Mouse (Mus musculus) large intestine, adult 2 months (tissue): ENCODE results near the gene A930009A15Rik. TPM values are rescaled to one million over a fixed set of nuclear protein-coding genes. Genes with fewer than 3 reads are reported as not detected.

Experiments
- DNase-seq: peaks from one replicate; pipeline ENCODE4 v3.0.0-alpha.2; 2012; ENCODE audit warnings: low read depth, low spot score
- WGBS: fragments of 180-500 bp; shearing (Covaris S2); methylation state at CpG from one replicate; pipeline ENCODE4 v1.1.7; 2018; 5-methylcytosine and 5-hydroxymethylcytosine counted together
- polyA plus RNA-seq: library from polyadenylated mRNA; depleted of rRNA; stranded (reverse); fragments of >200 nt; gene quantifications from 2 replicates; pipeline ENCODE4 v1.2.3, GENCODE M21; 2012; rRNA removed

A930009A15Rik gene
- polyA plus RNA-seq, result not detected in 2 replicates

- DNase-seq, result no peak
- WGBS, result 86% methylated on average over 15 of the region's 15 CpGs
Observed at GRCm38 (mm10) chr10:115569712-115570491, at the start of gene A930009A15Rik. Gene A930009A15Rik (plus strand): TSS chr10:115569986.

GRCm38 (mm10) chr10:115520200-115521080, 49.3 kb upstream of the A930009A15Rik start:
- no peak for DNase-seq
- WGBS, result 77% methylated on average over 17 of the region's 17 CpGs

GRCm38 (mm10) chr10:115521081-115521451, 48.7 kb upstream of the A930009A15Rik start:
- WGBS, result 47% methylated on average over 4 of the region's 4 CpGs
- no peak for DNase-seq

- DNase-seq, result no peak
- 43% methylated on average over 4 of the region's 4 CpGs for WGBS
Observed at GRCm38 (mm10) chr10:115528892-115529291, 40.9 kb upstream of the A930009A15Rik start.

- 90% methylated on average over 12 of the region's 12 CpGs for WGBS
- no peak for DNase-seq
Observed at GRCm38 (mm10) chr10:115529768-115530167, 40.0 kb upstream of the A930009A15Rik start.

GRCm38 (mm10) chr10:115530746-115531145, 39.0 kb upstream of the A930009A15Rik start:
- 9% methylated on average over 2 of the region's 2 CpGs for WGBS
- DNase-seq, result no peak

- 48% methylated on average over 6 of the region's 6 CpGs for WGBS
- DNase-seq, result no peak
Observed at GRCm38 (mm10) chr10:115542917-115543316, 26.9 kb upstream of the A930009A15Rik start.

GRCm38 (mm10) chr10:115550253-115550652, 19.5 kb upstream of the A930009A15Rik start:
- DNase-seq, result no peak
- 75% methylated on average over 7 of the region's 7 CpGs for WGBS

- 53% methylated on average over 3 of the region's 3 CpGs for WGBS
- no peak for DNase-seq
Observed at GRCm38 (mm10) chr10:115551069-115551468, 18.7 kb upstream of the A930009A15Rik start.

GRCm38 (mm10) chr10:115553352-115554113, 16.3 kb upstream of the A930009A15Rik start:
- WGBS, result 74% methylated on average over 11 of the region's 11 CpGs
- no peak for DNase-seq

GRCm38 (mm10) chr10:115555191-115555765, 14.5 kb upstream of the A930009A15Rik start:
- 27% methylated on average over 2 of the region's 2 CpGs for WGBS

GRCm38 (mm10) chr10:115556738-115557242, 13.0 kb upstream of the A930009A15Rik start:
- no peak for DNase-seq
- WGBS, result 48% methylated on average over 12 of the region's 12 CpGs

More at GRCm38 (mm10) chr10:115555191-115555765, 14.5 kb upstream of the A930009A15Rik start:
- no peak for DNase-seq

- 24% methylated on average over 12 of the region's 12 CpGs for WGBS
- DNase-seq, result peak; percentile 24
Observed at GRCm38 (mm10) chr10:115561136-115561880, 8.5 kb upstream of the A930009A15Rik start.

GRCm38 (mm10) chr10:115562911-115563686, 6.7 kb upstream of the A930009A15Rik start:
- no peak for DNase-seq

GRCm38 (mm10) chr10:115563961-115564360, 5.8 kb upstream of the A930009A15Rik start:
- 66% methylated on average over 5 of the region's 5 CpGs for WGBS
- no peak for DNase-seq

More at GRCm38 (mm10) chr10:115562911-115563686, 6.7 kb upstream of the A930009A15Rik start:
- 90% methylated on average over 4 of the region's 4 CpGs for WGBS

GRCm38 (mm10) chr10:115570577-115570976, 791 bp downstream of the A930009A15Rik start:
- 85% methylated on average over 2 of the region's 2 CpGs for WGBS
- no peak for DNase-seq

GRCm38 (mm10) chr10:115571317-115571716, 1.5 kb downstream of the A930009A15Rik start:
- WGBS, result 79% methylated on average over 6 of the region's 6 CpGs
- no peak for DNase-seq
